Mouse (Mus musculus) heart, postnatal 0 days (tissue): Measurements from ENCODE around the gene Bicd2.

Source experiments
- CTCF ChIP-seq: IDR thresholded peaks from 2 replicates; pipeline ENCODE4 v1.5.1; 2016; ENCODE audit warnings: antibody characterized with exemption, control low read depth, low read depth
- EP300 ChIP-seq: IDR thresholded peaks from 2 replicates; pipeline ENCODE4 v1.6.1; 2016; ENCODE audit warnings: antibody characterized with exemption, low read depth

- no peak for TF ChIP-seq CTCF
- no peak for TF ChIP-seq EP300
These were observed 85.4 kb downstream of the Bicd2 start for GRCm38 (mm10) chr13:49426736-49427135.
